Mouse (Mus musculus): ENCODE measurements around the gene Gm4724. TPM values are rescaled to one million over a fixed set of nuclear protein-coding genes. Genes with fewer than 3 reads are reported as not detected.
"Not testable (repeated sequence)": the region's sequence is repeated elsewhere in the genome, so short reads cannot be mapped to it uniquely, and the experiment has no call there.

Gene Gm4724
- 1 to 10 TPM; 2.5 to 3.5 TPM for total RNA-seq (2021)
- long read RNA-seq, experiment 1, partial matches to known transcripts, result 0 of 2 reads
- long read RNA-seq, experiment 1, other reads (novel, unspliced or antisense), result 0 of 2 reads
- long read RNA-seq, experiment 2, partial matches to known transcripts, result 0 of 3 reads
- long read RNA-seq, experiment 2, other reads (novel, unspliced or antisense), result 1 of 3 reads

DNA sequence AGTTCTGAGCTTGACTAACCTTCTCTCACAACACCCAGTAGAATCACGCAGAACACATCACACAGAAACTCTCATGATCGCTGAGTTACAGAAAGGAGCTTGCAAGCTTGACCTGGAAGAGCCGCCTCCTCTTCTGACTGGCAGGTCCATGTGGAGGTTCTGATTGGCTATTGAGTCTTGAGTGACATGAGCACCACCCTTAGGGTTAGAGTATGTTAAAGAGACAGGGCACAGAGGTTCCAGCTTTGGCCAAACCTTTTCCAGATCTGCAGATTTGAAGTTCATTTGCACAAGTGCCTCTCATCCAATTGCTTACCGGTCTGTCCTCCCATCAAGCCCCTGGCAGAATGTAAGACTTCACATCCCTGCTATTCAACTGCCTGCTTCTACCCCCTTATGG lies at the start of gene Gm4724:
Gene Gm4724, minus strand, starts transcription at position 101 of the 400 bp plus-strand sequence.
- DNase-seq (ENCODE audit: low spot score in 2 of 2), result not testable (repeated sequence)

DNA sequence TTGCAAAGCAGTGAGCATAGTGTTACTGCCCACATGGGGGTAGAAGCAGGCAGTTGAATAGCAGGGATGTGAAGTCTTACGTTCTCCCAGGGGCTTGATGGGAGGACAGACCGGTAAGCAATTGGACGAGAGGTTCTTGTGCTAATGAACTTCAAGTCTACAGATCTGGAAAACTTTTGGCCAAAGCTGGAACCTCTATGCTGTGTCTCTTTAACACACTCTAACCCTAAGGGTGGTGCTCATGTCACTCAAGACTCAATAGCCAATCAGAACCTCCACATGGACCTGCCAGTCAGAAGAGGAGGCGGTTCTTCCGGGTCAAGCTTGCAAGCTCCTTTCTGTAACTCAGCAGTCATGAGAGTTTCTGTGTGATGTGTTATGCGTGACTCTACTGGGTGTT lies 34.1 kb upstream of the Gm4724 start, which contains the start of gene Zfp965:
Gene Zfp965, plus strand, starts transcription at position 301 of the 400 bp plus-strand sequence.
- DNase-seq (ENCODE audit: low spot score in 2 of 2), result not testable (repeated sequence)

Other genes with a start within 250 kb of the Gm4724 start
- 10 to 100 TPM; 41.8 to 45.6 TPM for gene Gm14391, start 228.9 kb downstream of the Gm4724 start, total RNA-seq (2021)
- 1 to 10 TPM in 1 of 2 experiments, not detected in 1; 6.3 TPM for gene Gm14440, start 160.7 kb downstream of the Gm4724 start, total RNA-seq (2021)
- gene Gm4631, start 97.6 kb downstream of the Gm4724 start, total RNA-seq (2021), result 10 to 100 TPM; 22.6 to 26.2 TPM
- gene Zfp968, start 63.4 kb downstream of the Gm4724 start, total RNA-seq (2021), result 1 to 10 TPM; 4.3 to 4.8 TPM
- gene Zfp965, start 34.2 kb upstream of the Gm4724 start, total RNA-seq (2021), result 1 to 10 TPM; 2.1 to 2.7 TPM
- gene Gm11007, start 208.2 kb upstream of the Gm4724 start, total RNA-seq (2021), result 1 to 10 TPM in 1 of 2 experiments, not detected in 1; 7.0 TPM